Mouse (Mus musculus) liver, embryonic 14.5 days (tissue): ENCODE measurements at regions not wholly inside any gene's neighbourhood (a gene's known extent, or its start where the extent isn't known, plus 50 kb on each side); places are given as distances from the start of the nearest gene placed in this dataset.

Experiments used
- CTCF ChIP-seq: IDR thresholded peaks from 2 replicates; pipeline ENCODE4 v1.5.1; 2016; ENCODE audit warnings: antibody characterized with exemption, low read depth, control low read depth
- EP300 ChIP-seq: IDR thresholded peaks from 2 replicates; pipeline ENCODE4 v1.6.1; 2016; ENCODE audit warnings: antibody characterized with exemption, low read depth

DNA sequence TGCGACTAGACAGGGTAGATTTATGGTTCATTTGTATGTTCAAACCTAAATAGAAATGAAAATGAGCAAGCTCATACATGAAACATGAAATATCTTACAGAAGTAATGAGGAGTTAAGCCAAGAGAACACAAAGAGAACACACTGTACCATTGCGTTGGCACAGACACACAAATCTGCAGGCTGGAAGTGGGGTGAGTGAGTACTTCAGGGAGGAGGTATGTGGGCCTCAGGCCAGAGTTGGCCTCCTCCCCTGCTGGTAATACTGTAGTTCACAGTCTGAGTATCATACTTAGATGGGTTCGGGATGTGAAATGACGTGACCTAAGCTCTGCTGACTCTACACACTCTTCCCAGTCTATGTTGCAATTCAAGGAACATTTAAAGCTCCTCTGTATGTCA is 624.1 kb downstream of the Rnf144a start:
- TF ChIP-seq CTCF (no peak), EP300 (no peak)
